Mouse (Mus musculus) lung, embryonic 14.5 days (tissue): ENCODE data around the gene Calml4. TPM values are rescaled to one million over a fixed set of nuclear protein-coding genes. Genes with fewer than 3 reads are reported as not detected.

ENCODE experiments used
- ATAC-seq: fragments of 200-750 bp; cut with Nextera tagmentation; 2 replicates; pipeline ENCODE4 v1.8.0; 2017; ENCODE audit warnings: mild to moderate bottlenecking, moderate TSS enrichment, moderate library complexity; ENCODE audit not compliant: insufficient read depth
- DNase-seq: peaks from one replicate; pipeline ENCODE4 v3.0.0-alpha.2; 2015
- H3K27ac ChIP-seq: fragments of 300-500 bp; sonication (generic); 2 replicates; pipeline ENCODE4 v1.5.1; 2014; ENCODE audit warnings: low read depth, mild to moderate bottlenecking, moderate library complexity
- H3K27me3 ChIP-seq: fragments of 300-500 bp; sonication (generic); 2 replicates; pipeline ENCODE4 v1.6.1; 2014; ENCODE audit warnings: low read length, control low read depth; ENCODE audit not compliant: insufficient read depth
- H3K36me3 ChIP-seq: fragments of 300-500 bp; sonication (generic); 2 replicates; pipeline ENCODE4 v1.6.1; 2014; ENCODE audit warnings: control low read depth; ENCODE audit not compliant: insufficient read depth
- H3K4me1 ChIP-seq: fragments of 300-500 bp; sonication (generic); 2 replicates; pipeline ENCODE4 v1.6.1; 2014; ENCODE audit warnings: antibody characterized with exemption, control low read depth; ENCODE audit not compliant: insufficient read depth
- H3K4me2 ChIP-seq: fragments of 300-500 bp; sonication (generic); 2 replicates; pipeline ENCODE4 v1.6.1; 2014; ENCODE audit warnings: mild to moderate bottlenecking
- H3K4me3 ChIP-seq: fragments of 300-500 bp; sonication (generic); 2 replicates; pipeline ENCODE4 v1.5.1; 2014; ENCODE audit warnings: low read depth, low read length
- H3K9ac ChIP-seq: fragments of 300-500 bp; sonication (generic); 2 replicates; pipeline ENCODE4 v1.6.1; 2014
- H3K9me3 ChIP-seq: fragments of 300-500 bp; sonication (generic); 2 replicates; pipeline ENCODE4 v1.6.1; 2016; ENCODE audit warnings: low read depth, low read length, control low read depth
- CTCF ChIP-seq: IDR thresholded peaks from 2 replicates; pipeline ENCODE4 v1.5.1; 2016; ENCODE audit warnings: antibody characterized with exemption, low read depth
- WGBS: fragments of 180-500 bp; shearing (Covaris S2); extraction: QIAGEN DNeasy Blood & Tissue Kit; methylation state at CpG from one replicate; pipeline ENCODE4 v1.1.7; 2014; 5-methylcytosine and 5-hydroxymethylcytosine counted together
- polyA plus RNA-seq: library from polyadenylated mRNA; unstranded; fragments of >200 nt; fragmentation: Nextera tagmentation; extraction: Ambion mirVana; gene quantifications from 2 replicates; pipeline ENCODE4 v1.2.1, GENCODE M21; 2014

Gene Calml4
- polyA plus RNA-seq, 1 experiment from 2014 or later: 11.6 TPM

DNA sequence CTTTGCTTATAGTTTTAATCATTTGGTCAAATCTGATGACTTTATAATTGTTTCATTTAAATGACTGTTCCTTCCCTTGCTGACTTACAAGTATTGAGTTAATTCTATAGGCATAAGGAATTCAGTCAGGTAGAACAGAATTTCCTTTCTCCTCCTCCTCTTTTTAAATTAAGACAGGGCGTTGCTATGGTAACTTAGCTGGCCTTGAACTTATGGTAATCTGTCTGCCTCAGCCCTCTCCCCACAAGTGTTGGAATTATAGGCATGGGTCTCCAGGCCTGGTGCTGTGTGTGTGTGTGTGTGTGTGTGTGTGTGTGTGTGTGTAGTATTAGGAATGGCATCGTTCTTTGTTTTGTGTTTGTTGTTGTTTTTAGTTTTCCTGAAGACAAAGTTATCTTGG, 43.9 kb downstream of the Calml4 start:
- 91% methylated on average over 2 of the region's 2 CpGs for WGBS
- no peak for DNase-seq
- Histone ChIP-seq H3K36me3 (peaks cover 41% of the 10 kb centered on the region), H3K4me1 (no peaks in the 10 kb centered on the region), H3K9me3 (no peaks in the 10 kb centered on the region), H3K27me3 (no peaks in the 10 kb centered on the region), H3K4me3 (no peak overlapping the region), H3K4me2 (no peak overlapping the region), H3K9ac (no peak overlapping the region), H3K27ac (no peak overlapping the region)
- no peak for TF ChIP-seq CTCF
- no peak for ATAC-seq

- Histone ChIP-seq H3K4me2 (no peak overlapping the region), H3K9me3 (no peaks in the 10 kb centered on the region), H3K36me3 (peaks cover 36% of the 10 kb centered on the region), H3K27me3 (no peaks in the 10 kb centered on the region), H3K9ac (no peak overlapping the region), H3K4me3 (no peak overlapping the region), H3K4me1 (no peaks in the 10 kb centered on the region), H3K27ac (no peak overlapping the region)
- ATAC-seq (no peak), DNase-seq (no peak)
- TF ChIP-seq CTCF: no peak
- WGBS: 99% methylated on average over 2 of the region's 2 CpGs
Observed at GRCm38 (mm10) chr9:62903841-62904240, 46.0 kb downstream of the Calml4 start.

DNA sequence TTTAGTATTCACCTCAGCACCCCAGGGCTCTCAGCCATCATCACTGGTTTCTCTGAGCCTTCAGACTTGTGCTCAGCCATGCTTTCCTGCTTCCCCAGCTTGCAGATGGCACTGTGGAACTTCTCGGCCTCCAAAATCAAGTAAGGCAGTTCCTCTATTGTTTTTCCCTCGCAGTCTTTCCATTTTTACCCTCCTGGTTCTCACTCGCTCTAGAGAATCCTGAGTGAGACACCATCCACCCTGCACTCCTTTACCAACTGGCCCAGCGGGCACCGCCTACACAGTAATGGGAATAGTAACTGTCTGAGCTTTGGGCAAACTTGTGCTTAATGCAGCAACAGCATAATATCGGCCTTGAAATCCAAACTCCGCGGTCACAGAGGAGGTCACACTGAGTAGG, 47.2 kb downstream of the Calml4 start:
- Histone ChIP-seq H3K4me3 (no peak overlapping the region), H3K4me2 (no peak overlapping the region), H3K27ac (no peak overlapping the region), H3K27me3 (no peaks in the 10 kb centered on the region), H3K4me1 (no peaks in the 10 kb centered on the region), H3K9me3 (no peaks in the 10 kb centered on the region), H3K9ac (no peak overlapping the region), H3K36me3 (peaks cover 41% of the 10 kb centered on the region)
- no peak for TF ChIP-seq CTCF
- DNase-seq (no peak), ATAC-seq (no peak)
- WGBS: 92% methylated on average over 8 of the region's 8 CpGs

DNA sequence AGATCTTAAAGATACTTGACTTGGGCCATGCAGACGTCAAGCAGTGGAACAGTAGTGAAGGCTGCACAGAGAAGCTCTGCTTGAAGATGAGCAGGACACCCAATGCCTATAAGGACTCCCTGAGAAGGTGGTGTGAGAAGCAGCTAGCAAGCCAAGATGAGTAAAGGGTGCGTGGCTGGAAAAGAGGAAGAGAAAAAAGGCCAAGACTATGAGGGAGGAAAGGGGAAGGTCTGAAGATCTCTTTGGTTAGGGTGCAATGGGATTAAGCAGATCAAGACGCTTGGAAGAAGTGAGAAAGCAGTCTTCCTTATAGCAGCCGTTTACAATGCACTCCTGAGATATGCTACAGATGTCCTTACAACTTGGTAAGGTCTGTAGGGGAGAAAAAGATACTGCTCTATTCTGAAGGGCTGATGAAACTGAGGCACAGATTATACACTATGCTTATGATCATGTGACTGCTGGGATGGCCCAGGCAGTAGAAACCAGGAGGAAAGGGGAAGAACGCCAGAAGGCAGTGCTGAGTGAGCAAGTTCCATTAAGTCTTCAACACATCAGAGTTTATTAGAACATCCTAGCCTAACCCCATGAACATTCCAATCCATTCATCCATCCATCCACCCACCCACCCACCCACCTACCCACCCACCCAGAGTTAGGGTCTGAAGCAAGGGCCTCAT, 55.6 kb downstream of the Calml4 start:
- Histone ChIP-seq H3K4me2 (no peak overlapping the region), H3K4me3 (no peak overlapping the region), H3K9me3 (peaks cover 5% of the 10 kb centered on the region), H3K4me1 (no peaks in the 10 kb centered on the region), H3K27ac (no peak overlapping the region), H3K36me3 (peaks cover 48% of the 10 kb centered on the region), H3K9ac (no peak overlapping the region), H3K27me3 (no peaks in the 10 kb centered on the region)
- no peak for TF ChIP-seq CTCF
- no peak for ATAC-seq
- no peak for DNase-seq
- WGBS: 83% methylated on average over 5 of the region's 5 CpGs

DNA sequence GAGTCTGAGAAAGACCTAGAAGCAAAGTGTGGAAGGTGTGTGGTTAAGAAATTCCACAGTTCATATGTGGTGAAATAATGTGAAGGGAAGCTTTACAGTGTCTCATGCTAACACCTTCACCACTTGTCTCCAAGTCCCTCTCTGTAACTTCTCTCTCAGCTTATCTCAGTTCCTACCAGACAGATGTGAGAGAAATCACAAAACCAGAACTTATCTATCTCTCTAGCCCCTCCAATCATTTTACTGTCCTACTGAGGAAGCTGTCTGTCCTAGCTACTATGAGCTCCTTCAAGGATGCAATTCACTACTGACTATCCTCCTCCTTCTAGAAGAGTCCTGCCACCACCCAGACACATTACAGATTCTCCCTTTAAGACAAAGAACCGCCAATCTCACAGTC, 59.2 kb downstream of the Calml4 start:
- peaks cover 5% of the 10 kb centered on the region for H3K9me3 ChIP-seq
- no peak overlapping the region for H3K9ac ChIP-seq
- H3K27me3 ChIP-seq: no peaks in the 10 kb centered on the region
- WGBS: 94% methylated on average over 1 of the region's 1 CpGs
- DNase-seq (no peak), ATAC-seq (no peak)
- no peak overlapping the region for H3K27ac ChIP-seq
- H3K4me1 ChIP-seq: no peaks in the 10 kb centered on the region
- H3K4me2 ChIP-seq: no peak overlapping the region
- no peak for TF ChIP-seq CTCF
- H3K36me3 ChIP-seq: peaks cover 43% of the 10 kb centered on the region
- H3K4me3 ChIP-seq: no peak overlapping the region

DNA sequence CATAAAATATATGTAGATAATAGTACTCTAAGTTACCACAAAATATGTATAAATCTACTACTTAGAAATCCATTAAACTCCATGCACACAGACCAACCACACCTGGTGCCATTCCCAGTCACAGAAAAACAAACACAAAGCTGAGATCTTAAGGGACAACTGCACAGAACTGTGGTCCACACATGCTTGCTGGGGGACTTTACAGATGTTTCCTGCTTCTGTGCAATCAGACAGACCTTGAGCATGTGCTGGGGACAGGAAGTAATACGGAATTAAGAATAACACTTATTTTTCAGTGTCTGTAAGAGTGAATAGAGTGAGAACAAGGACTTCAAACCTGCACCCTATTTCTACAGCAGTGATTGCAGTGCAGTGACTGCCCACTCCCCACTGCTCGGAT, 63.0 kb downstream of the Calml4 start:
- Histone ChIP-seq H3K4me1 (no peaks in the 10 kb centered on the region), H3K9me3 (no peaks in the 10 kb centered on the region), H3K4me2 (no peak overlapping the region), H3K9ac (no peak overlapping the region), H3K36me3 (peaks cover 41% of the 10 kb centered on the region), H3K4me3 (no peak overlapping the region), H3K27ac (no peak overlapping the region), H3K27me3 (no peaks in the 10 kb centered on the region)
- DNase-seq (peak; percentile 17), ATAC-seq (no peak)
- TF ChIP-seq CTCF: no peak
- WGBS: 51% methylated on average over 2 of the region's 2 CpGs

- WGBS: 86% methylated on average over 2 of the region's 2 CpGs
Observed at GRCm38 (mm10) chr9:62924886-62925610, 67.2 kb downstream of the Calml4 start.

More at GRCm38 (mm10) chr9:62924886-62925610, 67.2 kb downstream of the Calml4 start:
- Histone ChIP-seq H3K27me3 (no peaks in the 10 kb centered on the region), H3K27ac (no peak overlapping the region), H3K9ac (no peak overlapping the region), H3K4me2 (no peak overlapping the region), H3K4me3 (no peak overlapping the region), H3K9me3 (no peaks in the 10 kb centered on the region), H3K36me3 (peaks cover 25% of the 10 kb centered on the region), H3K4me1 (no peaks in the 10 kb centered on the region)
- no peak for DNase-seq
- ATAC-seq: no peak
- TF ChIP-seq CTCF: no peak

Other genes starting within 250 kb of the Calml4 start
- gene Itga11, start 180.3 kb upstream of the Calml4 start, polyA plus RNA-seq: 0.49 and 0.51 TPM in 2 replicates
- 37.1 and 37.6 TPM in 2 replicates for gene Fem1b, start 46.1 kb upstream of the Calml4 start, polyA plus RNA-seq
- gene Cln6, start 19.3 kb upstream of the Calml4 start, polyA plus RNA-seq: 27.3 and 27.7 TPM in 2 replicates
- 68.3 and 74.4 TPM in 2 replicates for gene Pias1, start 129.8 kb downstream of the Calml4 start, polyA plus RNA-seq